Mouse (Mus musculus) neural tube, embryonic 11.5 days (tissue): ENCODE measurements around the gene Kpna7. TPM values are rescaled to one million over a fixed set of nuclear protein-coding genes. Genes with fewer than 3 reads are reported as not detected.
A peak's percentile ranks its signal among the peaks of the same experiment; 100 is the strongest.

Source experiments
- ATAC-seq: fragments of 200-750 bp; cut with Nextera tagmentation; 2 replicates; pipeline ENCODE4 v1.8.0; 2017; ENCODE audit warnings: moderate number of reproducible peaks, mild to moderate bottlenecking, moderate TSS enrichment, moderate library complexity; ENCODE audit not compliant: insufficient read depth, low FRiP score, low TSS enrichment
- DNase-seq: peaks from one replicate; pipeline ENCODE4 v3.0.0-alpha.2; 2015; ENCODE audit warnings: low spot score
- H3K27ac ChIP-seq: fragments of 300-500 bp; sonication (generic); 2 replicates; pipeline ENCODE4 v1.5.1; 2014; ENCODE audit warnings: low read depth, mild to moderate bottlenecking, low read length
- H3K27me3 ChIP-seq: fragments of 300-500 bp; sonication (generic); 2 replicates; pipeline ENCODE4 v1.6.1; 2014; ENCODE audit warnings: mild to moderate bottlenecking, low read length, mixed read lengths; ENCODE audit not compliant: control insufficient read depth, insufficient read depth
- H3K36me3 ChIP-seq: fragments of 300-500 bp; sonication (generic); 2 replicates; pipeline ENCODE4 v1.6.1; 2014; ENCODE audit warnings: mild to moderate bottlenecking, low read length, moderate library complexity, mixed read lengths; ENCODE audit not compliant: control insufficient read depth, insufficient read depth
- H3K4me1 ChIP-seq: fragments of 300-500 bp; sonication (generic); 2 replicates; pipeline ENCODE4 v1.6.1; 2014; ENCODE audit warnings: low read length, mixed read lengths; ENCODE audit not compliant: control insufficient read depth, insufficient read depth
- H3K4me2 ChIP-seq: fragments of 300-500 bp; sonication (generic); 2 replicates; pipeline ENCODE4 v1.6.1; 2014; ENCODE audit warnings: low read depth, mild to moderate bottlenecking, moderate library complexity
- H3K4me3 ChIP-seq: fragments of 300-500 bp; sonication (generic); 2 replicates; pipeline ENCODE4 v1.5.1; 2014; ENCODE audit warnings: low read depth, low read length
- H3K9ac ChIP-seq: fragments of 300-500 bp; sonication (generic); 2 replicates; pipeline ENCODE4 v1.6.1; 2014; ENCODE audit warnings: mild to moderate bottlenecking, low read length
- H3K9me3 ChIP-seq: fragments of 300-500 bp; sonication (generic); 2 replicates; pipeline ENCODE4 v1.6.1; 2016; ENCODE audit warnings: low read length; ENCODE audit not compliant: control insufficient read depth
- WGBS: fragments of 180-500 bp; shearing (Covaris S2); extraction: QIAGEN DNeasy Blood & Tissue Kit; methylation state at CpG from one replicate; pipeline ENCODE4 v1.1.7; 2014; 5-methylcytosine and 5-hydroxymethylcytosine counted together
- polyA plus RNA-seq: library from polyadenylated mRNA; unstranded; fragments of >200 nt; fragmentation: Nextera tagmentation; extraction: Ambion mirVana; gene quantifications from 2 replicates; pipeline ENCODE4 v1.2.1, GENCODE M21; 2014

Kpna7 gene
- polyA plus RNA-seq, 1 experiment from 2014 or later, result not detected

- Histone ChIP-seq H3K4me1 (no peaks in the 10 kb centered on the region), H3K4me2 (no peak overlapping the region), H3K9me3 (no peaks in the 10 kb centered on the region), H3K27ac (no peak overlapping the region), H3K4me3 (no peak overlapping the region), H3K9ac (no peak overlapping the region), H3K36me3 (no peaks in the 10 kb centered on the region), H3K27me3 (no peaks in the 10 kb centered on the region)
- ATAC-seq, result no peak
- 23% methylated on average over 2 of the region's 2 CpGs for WGBS
- DNase-seq, result no peak
Observed at GRCm38 (mm10) chr5:144998491-144998890, 85.3 kb downstream of the Kpna7 start.

DNA sequence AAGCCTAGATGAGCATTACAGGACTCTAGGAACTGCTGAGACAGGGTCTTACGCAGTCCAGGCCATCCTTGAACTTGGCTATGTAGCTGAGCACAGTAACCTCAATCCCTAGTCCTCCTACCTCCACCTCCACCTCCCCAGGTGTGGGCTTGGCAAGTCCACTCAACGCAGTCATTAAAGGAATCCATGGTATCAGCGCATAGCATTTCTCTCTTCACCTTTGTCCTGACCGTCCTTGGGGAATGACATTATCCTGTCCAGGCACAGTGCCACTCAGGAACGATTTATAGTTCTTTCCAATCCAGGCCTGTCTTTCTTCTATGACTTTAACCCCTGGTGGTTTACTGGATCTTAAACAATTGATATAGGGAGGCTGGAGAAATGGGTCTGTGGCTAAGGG is 93.3 kb downstream of the Kpna7 start:
- no peak for ATAC-seq
- 86% methylated on average over 5 of the region's 5 CpGs for WGBS
- DNase-seq, result no peak

GRCm38 (mm10) chr5:144990051-144990450 is 93.8 kb downstream of the Kpna7 start:
- H3K27me3 ChIP-seq, result no peaks in the 10 kb centered on the region
- no peak overlapping the region for H3K4me2 ChIP-seq
- 70% methylated on average over 2 of the region's 2 CpGs for WGBS
- no peaks in the 10 kb centered on the region for H3K36me3 ChIP-seq
- no peak for ATAC-seq
- no peak overlapping the region for H3K4me3 ChIP-seq
- DNase-seq, result no peak
- H3K4me1 ChIP-seq, result no peaks in the 10 kb centered on the region
- H3K27ac ChIP-seq, result no peak overlapping the region
- no peak overlapping the region for H3K9ac ChIP-seq
- H3K9me3 ChIP-seq, result no peaks in the 10 kb centered on the region

More for the DNA sequence above, 93.3 kb downstream of the Kpna7 start:
- Histone ChIP-seq H3K27me3 (no peaks in the 10 kb centered on the region), H3K4me1 (no peaks in the 10 kb centered on the region), H3K4me3 (no peak overlapping the region), H3K9me3 (no peaks in the 10 kb centered on the region), H3K27ac (no peak overlapping the region), H3K9ac (no peak overlapping the region), H3K4me2 (no peak overlapping the region), H3K36me3 (no peaks in the 10 kb centered on the region)

DNA sequence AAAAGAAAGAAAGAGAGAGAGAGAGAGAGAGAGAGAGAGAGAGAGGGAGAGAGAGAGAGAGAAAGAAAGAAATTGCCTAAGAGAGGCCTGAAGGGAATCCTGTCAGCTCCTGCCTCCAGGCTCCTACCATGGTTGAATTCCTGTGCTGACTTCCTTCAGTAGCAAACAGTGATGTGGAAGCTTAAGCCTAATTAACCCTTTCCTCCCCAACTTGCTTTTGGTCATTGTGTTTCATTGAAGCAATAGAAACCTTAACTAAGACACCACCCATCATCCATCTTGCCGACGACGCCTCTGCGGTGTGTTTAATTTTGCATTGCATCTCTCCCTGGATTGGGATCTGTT is 94.8 kb downstream of the Kpna7 start:
- DNase-seq (no peak), ATAC-seq (no peak)
- 79% methylated on average over 4 of the region's 4 CpGs for WGBS

GRCm38 (mm10) chr5:144988340-144989060 is 95.3 kb downstream of the Kpna7 start:
- Histone ChIP-seq H3K9me3 (no peaks in the 10 kb centered on the region), H3K27me3 (no peaks in the 10 kb centered on the region), H3K4me1 (no peaks in the 10 kb centered on the region), H3K27ac (no peak overlapping the region), H3K9ac (no peak overlapping the region), H3K4me2 (no peak overlapping the region), H3K4me3 (no peak overlapping the region), H3K36me3 (no peaks in the 10 kb centered on the region)
- DNase-seq, result peak; percentile 35
- 60% methylated on average over 9 of the region's 9 CpGs for WGBS
- ATAC-seq, result no peak

More for the DNA sequence above, 94.8 kb downstream of the Kpna7 start:
- Histone ChIP-seq H3K27ac (no peak overlapping the region), H3K9me3 (no peaks in the 10 kb centered on the region), H3K4me3 (no peak overlapping the region), H3K27me3 (no peaks in the 10 kb centered on the region), H3K9ac (no peak overlapping the region), H3K4me1 (no peaks in the 10 kb centered on the region), H3K4me2 (no peak overlapping the region), H3K36me3 (no peaks in the 10 kb centered on the region)

DNA sequence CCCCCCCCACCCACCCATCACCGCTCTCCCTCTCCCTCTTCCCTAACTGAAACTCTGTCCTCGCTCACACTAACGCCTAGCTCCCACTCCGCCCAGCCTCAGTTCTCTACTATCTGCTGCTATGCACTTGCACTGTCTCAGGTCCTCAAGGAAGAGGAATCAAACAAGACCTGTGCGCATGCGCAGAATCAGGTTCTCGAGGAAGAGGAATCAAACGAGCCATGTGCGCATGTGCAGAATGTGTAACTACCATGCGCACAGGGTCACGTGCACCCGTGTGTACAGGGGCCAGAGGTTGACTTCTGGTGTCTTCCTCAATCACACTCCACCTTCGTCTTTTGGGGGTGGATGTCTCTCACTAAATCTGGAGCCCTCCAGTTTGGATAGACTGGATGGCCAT is 96.3 kb downstream of the Kpna7 start:
- DNase-seq, result no peak
- H3K4me1 ChIP-seq, result no peaks in the 10 kb centered on the region
- no peak overlapping the region for H3K9ac ChIP-seq
- no peaks in the 10 kb centered on the region for H3K9me3 ChIP-seq
- no peak overlapping the region for H3K27ac ChIP-seq
- H3K4me3 ChIP-seq, result no peak overlapping the region
- 93% methylated on average over 13 of the region's 13 CpGs for WGBS
- no peaks in the 10 kb centered on the region for H3K27me3 ChIP-seq
- no peak for ATAC-seq
- H3K36me3 ChIP-seq, result no peaks in the 10 kb centered on the region
- H3K4me2 ChIP-seq, result no peak overlapping the region

GRCm38 (mm10) chr5:144984839-144985238 is 99.0 kb downstream of the Kpna7 start:
- H3K9me3 ChIP-seq, result no peaks in the 10 kb centered on the region
- H3K9ac ChIP-seq, result no peak overlapping the region
- DNase-seq (no peak), ATAC-seq (no peak)
- H3K4me3 ChIP-seq, result no peak overlapping the region
- H3K36me3 ChIP-seq, result no peaks in the 10 kb centered on the region
- WGBS, result 93% methylated on average over 5 of the region's 5 CpGs
- no peaks in the 10 kb centered on the region for H3K4me1 ChIP-seq
- H3K27ac ChIP-seq, result no peak overlapping the region
- H3K4me2 ChIP-seq, result no peak overlapping the region
- no peaks in the 10 kb centered on the region for H3K27me3 ChIP-seq

DNA sequence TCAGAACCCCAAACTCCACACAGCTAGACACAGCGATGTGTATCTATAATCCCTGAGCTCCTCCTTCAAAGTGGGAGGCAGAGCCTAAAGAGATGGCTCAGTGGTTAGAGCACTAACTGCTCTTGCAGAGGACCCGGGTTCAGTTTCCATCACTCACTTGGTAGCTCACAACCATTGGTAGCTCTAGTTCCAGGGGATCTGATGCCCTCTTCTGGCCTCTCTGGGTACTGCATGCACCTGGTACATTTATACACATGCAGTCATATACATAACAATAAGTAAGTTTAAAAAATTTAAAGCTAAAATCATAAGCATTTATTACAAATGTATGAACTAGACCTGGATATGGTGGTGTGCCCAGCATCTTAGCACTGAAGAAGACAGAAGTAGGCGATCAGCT is 100.6 kb downstream of the Kpna7 start:
- no peak for DNase-seq
- H3K27me3 ChIP-seq, result no peaks in the 10 kb centered on the region
- H3K9ac ChIP-seq, result no peak overlapping the region
- ATAC-seq, result no peak
- no peaks in the 10 kb centered on the region for H3K4me1 ChIP-seq
- no peak overlapping the region for H3K27ac ChIP-seq
- 95% methylated on average over 3 of the region's 3 CpGs for WGBS
- H3K36me3 ChIP-seq, result no peaks in the 10 kb centered on the region
- no peak overlapping the region for H3K4me3 ChIP-seq
- no peaks in the 10 kb centered on the region for H3K9me3 ChIP-seq
- no peak overlapping the region for H3K4me2 ChIP-seq

DNA sequence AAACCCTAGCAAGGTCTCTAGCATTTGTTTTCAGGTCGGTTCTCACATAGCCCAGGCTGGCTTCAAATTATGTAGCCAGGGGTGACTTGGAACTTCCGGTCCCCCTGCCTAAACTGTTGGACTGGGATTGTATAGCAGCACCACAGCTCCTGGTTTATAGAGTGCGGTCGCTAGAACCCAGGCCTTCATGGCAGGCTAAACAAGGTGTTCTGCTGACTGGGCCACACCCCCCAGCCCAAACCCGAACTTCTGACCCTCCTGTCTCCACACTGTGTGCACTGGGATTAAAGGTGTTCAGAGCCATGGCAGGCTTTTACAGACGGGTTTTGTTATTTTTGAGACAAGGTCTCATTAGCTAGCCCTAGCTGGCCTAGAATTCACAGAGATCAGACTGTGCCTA is 104.7 kb downstream of the Kpna7 start:
- no peak overlapping the region for H3K9ac ChIP-seq
- no peak for DNase-seq

More for the DNA sequence above, 104.7 kb downstream of the Kpna7 start:
- 82% methylated on average over 6 of the region's 6 CpGs for WGBS
- Histone ChIP-seq H3K4me1 (no peaks in the 10 kb centered on the region), H3K27me3 (no peaks in the 10 kb centered on the region), H3K27ac (no peak overlapping the region), H3K4me3 (no peak overlapping the region), H3K36me3 (no peaks in the 10 kb centered on the region), H3K9me3 (no peaks in the 10 kb centered on the region), H3K4me2 (no peak overlapping the region)
- no peak for ATAC-seq
